Mouse (Mus musculus) brain, adult 10 weeks (tissue): ENCODE data around the gene Hsd17b6. TPM values are rescaled to one million over a fixed set of nuclear protein-coding genes. Genes with fewer than 3 reads are reported as not detected.

Source experiments
- polyA plus RNA-seq: library from polyadenylated mRNA; stranded (reverse); fragments of 350-450 nt; fragmentation: Illumina TruSeq; extraction: RNeasy Lipid Tissue Mini Kit (QIAGEN cat#74804); gene quantifications from one replicate; pipeline ENCODE4 v1.2.3, GENCODE M21; 2015; ENCODE audit warnings: low read depth, low replicate concordance

The Hsd17b6 gene
- polyA plus RNA-seq, result not detected

GRCm38 (mm10) chr10:128007446-128007845 lies at the start of gene Hsd17b6:
Gene Hsd17b6, minus strand, starts transcription at chr10:128007611.

GRCm38 (mm10) chr10:128015068-128015934 lies 7.9 kb upstream of the Hsd17b6 start, which contains the start of gene Prim1:
Gene Prim1, plus strand, starts transcription at chr10:128015168.

Other genes starting within 250 kb of the Hsd17b6 start
- gene Rdh1, start 247.9 kb downstream of the Hsd17b6 start, polyA plus RNA-seq, result not detected
- gene Rdh16f1, start 247.8 kb downstream of the Hsd17b6 start, polyA plus RNA-seq, result not detected
- 0.68 TPM for gene Rdh9, start 231.2 kb downstream of the Hsd17b6 start, polyA plus RNA-seq
- 0.22 TPM for gene Rdh16, start 206.5 kb downstream of the Hsd17b6 start, polyA plus RNA-seq
- not detected for gene Rdh19, start 157.7 kb downstream of the Hsd17b6 start, polyA plus RNA-seq
- not detected for gene Rdh16f2, start 141.1 kb downstream of the Hsd17b6 start, polyA plus RNA-seq
- not detected for gene Rdh7, start 118.8 kb downstream of the Hsd17b6 start, polyA plus RNA-seq
- gene Sdr9c7, start 109.1 kb downstream of the Hsd17b6 start, polyA plus RNA-seq, result not detected
- 10.8 TPM for gene Prim1, start 7.6 kb upstream of the Hsd17b6 start, polyA plus RNA-seq
- gene Naca, start 28.0 kb upstream of the Hsd17b6 start, polyA plus RNA-seq, result 731 TPM
- 153 TPM for gene Ptges3, start 51.3 kb upstream of the Hsd17b6 start, polyA plus RNA-seq
- 1,953 TPM for gene Atp5b, start 75.7 kb upstream of the Hsd17b6 start, polyA plus RNA-seq
- 20.7 TPM for gene Baz2a, start 84.0 kb upstream of the Hsd17b6 start, polyA plus RNA-seq
- gene Rbms2, start 172.7 kb upstream of the Hsd17b6 start, polyA plus RNA-seq, result 11.2 TPM
- 39.5 TPM for gene Gls2, start 186.8 kb upstream of the Hsd17b6 start, polyA plus RNA-seq
- 11.4 TPM for gene Spryd4, start 204.2 kb upstream of the Hsd17b6 start, polyA plus RNA-seq
- gene Mip, start 218.2 kb upstream of the Hsd17b6 start, polyA plus RNA-seq, result not detected
- gene Timeless, start 224.5 kb upstream of the Hsd17b6 start, polyA plus RNA-seq, result 4.7 TPM
- not detected for gene Apon, start 246.5 kb upstream of the Hsd17b6 start, polyA plus RNA-seq